Mouse (Mus musculus): Measurements from ENCODE around the gene Mief2.
A peak's percentile ranks its signal among the peaks of the same experiment; 100 is the strongest.

The Mief2 gene

DNA sequence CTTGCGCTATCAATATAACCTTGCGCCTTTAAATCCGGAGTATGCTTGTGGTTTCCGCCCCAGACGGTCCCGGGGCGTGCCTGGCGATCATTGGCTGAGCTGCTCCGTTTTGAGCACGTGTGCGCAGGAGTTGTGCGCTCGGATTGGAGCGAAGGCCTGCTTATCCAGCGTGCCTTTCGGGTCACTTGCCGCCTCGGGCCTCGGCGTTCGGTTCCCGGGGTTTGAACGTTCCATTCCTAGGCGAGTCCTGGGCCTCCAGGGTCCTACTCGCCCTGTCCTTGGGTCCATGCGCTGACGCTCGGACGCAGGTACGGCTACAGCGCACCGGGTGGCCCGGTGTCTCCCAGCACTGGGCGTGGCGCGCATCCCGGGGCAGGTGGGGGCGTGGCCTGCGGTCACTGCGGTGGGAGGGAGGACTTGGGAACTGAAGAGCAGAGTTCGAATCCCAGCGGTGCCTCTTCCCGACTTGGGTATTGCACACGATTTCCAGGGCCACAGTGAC is at the start of gene Mief2:
Gene Mief2, plus strand, starts transcription at position 139 of the 502 bp plus-strand sequence.
- DNase-seq (ENCODE audit: low spot score) = peak; percentile 96

DNA sequence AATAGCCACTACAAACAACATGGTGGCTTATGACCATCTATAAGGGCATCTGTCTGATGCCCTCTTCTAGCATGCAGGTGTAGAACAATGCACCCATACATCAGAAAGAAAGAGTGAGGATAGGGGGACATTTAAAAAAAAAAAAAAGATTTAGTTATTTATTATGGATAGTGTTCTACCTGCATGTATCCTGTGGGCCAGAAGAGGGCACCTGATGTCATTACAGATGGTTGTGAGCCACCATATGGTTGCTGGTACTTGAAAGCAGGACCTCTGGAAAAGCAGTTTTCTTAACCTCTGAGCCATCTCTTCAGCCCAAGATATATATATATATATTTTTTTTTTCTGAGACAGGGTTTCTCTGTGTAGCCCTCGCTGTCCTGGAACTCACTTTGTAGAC is 32.0 kb upstream of the Mief2 start:
- DNase-seq (ENCODE audit: low spot score) = no peak

DNA sequence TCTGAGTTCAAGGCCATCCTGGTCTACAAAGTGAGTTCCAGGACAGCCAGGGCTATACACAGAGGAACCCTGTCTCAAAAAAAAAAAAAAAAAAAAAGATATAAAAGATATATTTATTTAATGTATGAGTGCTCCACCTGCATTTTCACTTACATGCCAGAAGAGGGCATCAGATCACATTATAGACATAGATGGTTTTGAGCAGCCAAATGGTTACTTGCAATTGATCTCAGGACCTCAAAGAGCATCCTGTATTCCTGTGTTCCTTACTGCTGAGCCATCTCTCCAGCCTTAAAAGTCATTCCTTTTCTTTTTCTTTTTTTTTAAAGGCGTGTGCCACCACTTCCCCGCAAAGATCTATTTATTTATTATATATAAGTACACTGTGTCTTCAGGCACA is 30.6 kb upstream of the Mief2 start:
- DNase-seq (ENCODE audit: low spot score) = peak; percentile 34

DNA sequence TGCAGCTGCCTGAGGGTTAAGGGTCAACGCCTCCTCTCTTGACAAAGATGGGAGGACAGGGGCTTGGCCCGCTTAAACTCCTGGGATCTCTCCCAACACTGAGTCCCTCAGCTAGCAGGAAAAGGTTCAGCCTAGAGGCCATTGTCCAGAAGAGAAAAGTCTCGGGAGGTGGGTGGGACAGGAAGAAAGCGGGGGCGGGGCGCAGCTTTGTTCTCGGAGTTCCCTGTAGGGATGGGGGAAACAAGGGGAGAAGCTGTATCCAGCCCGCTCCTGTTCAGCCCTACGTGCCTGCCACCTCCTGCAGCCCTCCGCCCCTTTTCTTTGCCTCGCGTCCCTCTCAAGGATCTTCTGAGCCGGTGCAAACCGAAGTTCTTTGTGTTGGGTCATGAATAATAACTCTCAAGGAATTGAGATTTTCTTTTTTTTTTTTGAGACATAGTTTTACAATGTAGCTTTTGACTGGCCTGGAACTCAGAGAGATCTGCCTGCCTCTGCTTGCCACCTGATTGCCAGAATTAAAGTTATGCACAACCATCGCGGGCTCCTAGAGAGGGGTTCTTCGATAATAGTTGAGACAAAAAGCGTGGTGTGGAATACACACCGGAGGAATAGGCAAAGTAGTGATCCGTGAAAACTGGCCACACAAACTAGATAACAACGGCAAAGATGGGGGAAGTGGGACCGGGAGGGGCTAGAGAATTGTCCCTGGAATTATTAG is 29.2 kb upstream of the Mief2 start:
- peak; percentile 55 for DNase-seq (ENCODE audit: low spot score)

DNA sequence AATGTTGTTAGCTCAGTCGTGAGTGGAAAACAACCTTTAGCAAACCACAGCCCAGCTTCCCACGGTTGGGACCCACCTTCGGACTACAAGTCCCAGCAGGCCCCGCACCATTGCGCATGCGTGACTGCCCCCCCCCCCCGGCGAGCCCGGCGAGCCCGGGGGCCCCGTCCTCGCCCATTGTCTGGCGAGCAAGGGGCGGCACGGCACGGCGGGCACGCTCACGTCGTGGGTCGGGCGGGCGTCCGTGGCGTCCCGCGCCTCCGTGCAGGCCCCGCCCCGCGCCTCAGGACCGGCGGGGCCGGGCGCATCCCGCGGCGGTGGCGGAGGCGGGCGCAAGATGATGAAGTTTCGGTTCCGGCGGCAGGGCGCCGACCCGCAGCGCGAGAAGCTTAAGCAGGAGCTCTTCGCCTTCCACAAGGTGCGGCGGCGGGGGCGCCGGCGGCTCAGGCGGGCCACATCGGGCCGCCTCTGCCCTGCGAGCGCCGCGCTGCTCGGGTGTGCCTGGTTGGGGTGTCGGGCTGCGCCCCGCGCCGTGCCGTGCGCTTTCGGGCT is 28.6 kb upstream of the Mief2 start, which contains the start of gene Llgl1:
Gene Llgl1, plus strand, starts transcription at position 200 of the 552 bp plus-strand sequence.
- DNase-seq (ENCODE audit: low spot score) = peak; percentile 87

DNA sequence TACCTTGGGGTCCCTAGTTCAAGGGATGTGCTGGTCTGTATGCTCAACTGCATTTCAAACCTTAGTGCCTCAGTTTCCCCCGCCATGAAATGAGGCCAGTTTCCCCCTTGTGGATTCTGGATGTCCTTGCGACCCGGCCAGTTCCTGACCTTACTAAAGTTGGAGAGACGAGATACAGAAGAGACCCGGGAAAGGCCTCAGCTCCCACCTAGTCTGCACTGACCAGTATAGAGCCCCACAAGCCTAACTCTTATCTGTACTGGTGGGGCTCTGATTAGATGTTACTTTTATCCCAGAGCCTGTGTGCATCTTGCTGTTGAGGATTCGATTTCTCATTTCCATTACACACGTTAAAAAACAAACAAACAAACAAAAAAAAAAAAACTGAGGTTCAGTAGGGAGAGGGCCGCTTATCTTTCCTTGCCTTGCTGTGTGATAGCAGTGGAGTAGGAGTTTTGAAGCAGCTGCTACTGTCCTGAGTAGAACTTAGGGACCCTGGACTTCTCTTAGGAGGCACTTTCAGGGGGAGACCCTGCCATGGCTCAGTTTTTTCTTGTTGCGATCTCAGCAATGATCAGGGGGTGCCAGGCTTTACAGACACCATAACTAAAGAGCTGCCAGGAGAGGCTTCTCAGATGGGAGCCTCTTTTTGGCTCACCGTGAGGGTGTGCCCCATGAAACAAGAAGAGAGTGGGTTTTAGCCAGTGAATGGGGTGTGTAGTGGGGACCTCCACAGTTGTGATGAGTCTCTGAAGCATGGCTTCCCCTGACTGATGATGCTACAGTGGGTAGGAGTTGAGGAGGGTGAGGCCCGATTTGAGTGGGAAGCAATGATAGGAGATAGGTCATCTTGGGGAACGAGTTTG is 27.6 kb upstream of the Mief2 start:
- DNase-seq (ENCODE audit: low spot score) = no peak

DNA sequence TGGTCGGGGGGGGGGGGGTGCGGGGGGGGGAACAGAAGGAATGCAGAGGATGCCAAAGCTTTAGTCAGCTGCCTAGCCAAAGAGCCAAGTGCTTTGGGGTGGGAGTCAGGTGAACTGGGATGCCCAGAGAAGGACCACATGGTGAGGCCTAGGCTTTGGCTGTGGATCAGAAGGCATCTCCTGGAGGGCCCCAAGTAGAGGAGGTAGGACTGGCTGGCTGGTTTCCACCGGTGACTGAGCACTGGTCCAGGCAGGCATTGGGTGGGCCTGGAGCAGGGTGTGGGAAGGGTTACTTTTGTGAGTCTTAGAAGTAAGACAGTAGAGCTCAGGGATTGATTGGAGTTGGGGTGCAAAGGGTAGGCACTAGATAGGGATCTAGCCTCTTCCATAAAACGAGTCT is 26.6 kb upstream of the Mief2 start:
- no peak for DNase-seq (ENCODE audit: low spot score)

DNA sequence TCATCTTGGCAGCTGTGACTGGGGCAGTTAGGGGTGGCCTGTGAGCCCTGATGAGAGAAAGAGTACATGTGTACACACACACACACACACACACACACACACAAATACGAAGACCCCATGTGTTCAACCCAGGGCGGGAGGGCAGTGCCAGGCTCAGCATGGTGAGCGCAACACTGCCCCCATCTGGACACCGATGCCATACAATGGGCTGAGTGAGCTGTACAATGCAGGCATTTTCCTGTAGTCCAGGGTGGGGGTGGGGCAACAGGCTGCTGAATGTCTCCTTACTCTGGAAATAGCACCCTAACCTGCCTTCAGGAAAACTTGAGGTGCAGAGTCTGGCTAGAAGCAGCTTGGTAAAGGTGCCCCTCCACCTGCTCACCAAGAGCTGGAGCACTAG is 25.1 kb upstream of the Mief2 start:
- DNase-seq (ENCODE audit: low spot score) = peak; percentile 53

DNA sequence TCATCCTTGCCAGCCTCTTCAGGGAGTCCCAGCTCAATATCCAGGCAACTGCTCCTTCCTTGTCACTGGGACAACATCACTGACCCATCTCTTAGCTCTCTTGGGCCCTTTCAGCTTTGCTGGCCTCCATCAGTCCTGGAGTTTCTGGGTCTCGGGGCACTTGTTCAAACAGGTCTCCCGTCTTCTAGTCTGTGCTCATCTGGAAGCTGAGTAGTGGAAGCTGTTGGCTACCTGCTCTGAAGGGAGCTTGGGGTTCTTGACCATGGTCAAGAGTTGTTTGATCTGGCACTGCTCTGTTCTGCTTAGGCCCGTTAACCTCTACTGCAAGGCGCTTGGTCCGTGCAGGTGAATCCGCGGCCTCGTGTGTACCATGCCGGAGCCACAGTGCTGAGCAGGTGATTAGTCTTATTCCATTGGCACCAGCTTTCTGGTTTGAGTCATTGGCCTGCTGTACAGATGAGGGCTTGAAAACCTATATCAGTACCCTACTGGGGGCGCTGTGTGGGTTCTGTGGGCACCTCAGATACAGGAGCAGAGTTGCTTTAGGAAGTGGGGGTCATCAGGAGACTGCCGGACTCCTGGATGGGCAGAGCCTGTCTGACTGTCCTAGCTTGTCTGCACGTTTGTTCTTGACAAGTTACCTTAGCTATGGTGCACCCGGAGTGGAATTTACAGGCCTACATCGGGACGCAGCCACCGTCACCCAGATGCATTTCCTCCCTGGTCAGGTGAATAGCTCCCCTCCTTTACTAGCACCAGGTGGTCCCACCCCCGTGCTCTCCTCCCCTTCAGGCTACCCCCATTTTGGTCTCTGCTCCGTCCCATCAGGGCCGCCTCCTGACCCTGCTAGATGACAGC is 23.9 kb upstream of the Mief2 start:
- no peak for DNase-seq (ENCODE audit: low spot score)

DNA sequence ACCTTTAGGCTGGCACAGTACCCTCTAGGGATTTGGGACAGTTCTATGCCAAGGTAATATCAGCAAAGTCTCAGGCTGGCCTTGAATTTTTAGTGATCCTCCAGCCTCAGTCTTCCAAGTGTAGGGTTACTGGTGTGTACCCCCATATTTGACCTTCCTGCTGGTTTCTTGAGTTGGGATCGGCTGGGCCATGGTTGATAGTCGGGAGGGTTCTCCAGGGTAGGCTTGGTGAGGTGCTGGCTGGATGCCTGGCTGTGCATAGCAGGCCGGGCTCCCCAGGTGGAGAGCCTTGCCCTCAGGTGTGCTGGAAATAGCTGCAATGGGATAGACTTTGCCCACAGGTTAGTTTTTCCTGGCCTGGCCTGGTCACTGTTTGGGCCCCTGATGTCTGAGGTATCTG is 22.9 kb upstream of the Mief2 start:
- no peak for DNase-seq (ENCODE audit: low spot score)

DNA sequence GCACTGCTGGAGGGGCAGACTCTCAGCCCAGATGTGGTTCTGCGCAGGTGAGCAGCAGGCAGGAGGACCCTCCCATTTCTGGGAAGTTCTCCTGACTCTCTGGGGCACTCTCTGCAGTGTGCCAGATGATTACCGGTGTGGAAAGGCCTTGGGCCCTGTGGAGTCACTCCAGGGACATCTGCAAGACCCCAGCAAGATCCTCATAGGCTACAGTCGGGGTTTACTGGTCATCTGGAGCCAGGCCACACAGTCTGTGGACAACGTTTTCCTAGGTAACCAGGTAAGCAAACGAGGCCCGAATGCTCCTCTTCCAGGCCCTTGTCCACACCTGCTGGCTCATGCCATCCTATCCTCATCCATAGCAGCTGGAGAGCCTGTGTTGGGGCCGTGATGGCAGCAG is 22.1 kb upstream of the Mief2 start:
- no peak for DNase-seq (ENCODE audit: low spot score)

DNA sequence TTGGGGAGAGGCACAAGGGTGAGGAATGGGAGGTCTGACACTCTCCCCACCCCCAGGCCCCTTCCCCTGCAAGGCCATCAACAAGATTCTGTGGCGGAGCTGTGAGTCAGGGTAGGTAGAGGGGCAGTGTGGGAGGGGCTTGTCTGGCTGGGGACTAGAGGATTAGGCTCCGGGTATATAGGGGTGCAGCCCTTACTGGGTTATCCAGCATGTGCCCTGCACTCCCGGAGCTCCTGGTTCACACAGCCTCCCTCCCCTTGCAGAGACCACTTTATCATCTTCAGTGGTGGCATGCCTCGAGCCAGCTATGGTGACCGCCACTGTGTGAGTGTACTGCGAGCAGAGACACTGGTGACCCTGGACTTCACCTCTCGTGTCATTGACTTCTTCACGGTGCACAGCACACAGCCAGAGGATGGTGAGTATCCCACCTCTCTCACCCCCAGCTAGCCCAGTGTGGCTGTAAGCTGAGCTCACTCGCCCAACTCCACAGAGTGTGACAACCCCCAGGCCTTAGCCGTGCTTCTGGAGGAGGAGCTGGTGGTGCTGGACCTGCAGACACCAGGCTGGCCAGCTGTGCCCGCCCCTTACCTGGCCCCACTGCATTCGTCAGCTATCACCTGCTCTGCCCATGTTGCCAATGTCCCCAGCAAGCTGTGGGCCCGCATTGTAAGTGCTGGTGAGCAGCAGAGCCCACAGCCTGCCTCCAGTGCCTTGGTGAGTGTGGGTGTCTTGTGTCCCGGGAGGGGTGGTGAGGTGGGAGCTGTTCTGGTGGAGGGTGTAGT is 21.3 kb upstream of the Mief2 start:
- no peak for DNase-seq (ENCODE audit: low spot score)

DNA sequence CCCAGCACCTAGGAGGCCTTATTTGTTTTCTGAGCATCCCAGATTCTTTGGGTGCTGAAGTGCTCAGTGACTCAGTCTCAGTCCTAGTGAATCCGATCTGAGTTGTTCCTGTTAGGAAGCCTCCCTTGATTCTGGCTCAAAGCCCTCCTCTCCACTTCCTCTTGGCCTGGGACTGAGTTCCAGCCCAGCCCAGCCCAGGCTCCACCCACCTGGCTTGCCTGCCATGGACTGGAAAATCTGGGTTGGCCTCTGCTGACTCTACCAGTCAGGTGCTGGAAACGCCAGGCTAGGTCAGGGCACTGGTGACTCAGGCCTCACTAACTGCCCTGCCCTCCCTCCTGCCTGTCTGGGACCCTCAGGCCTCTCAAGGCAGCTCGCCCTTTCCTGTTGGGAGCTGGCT is 20.5 kb upstream of the Mief2 start:
- peak; percentile 93 for DNase-seq (ENCODE audit: low spot score)

DNA sequence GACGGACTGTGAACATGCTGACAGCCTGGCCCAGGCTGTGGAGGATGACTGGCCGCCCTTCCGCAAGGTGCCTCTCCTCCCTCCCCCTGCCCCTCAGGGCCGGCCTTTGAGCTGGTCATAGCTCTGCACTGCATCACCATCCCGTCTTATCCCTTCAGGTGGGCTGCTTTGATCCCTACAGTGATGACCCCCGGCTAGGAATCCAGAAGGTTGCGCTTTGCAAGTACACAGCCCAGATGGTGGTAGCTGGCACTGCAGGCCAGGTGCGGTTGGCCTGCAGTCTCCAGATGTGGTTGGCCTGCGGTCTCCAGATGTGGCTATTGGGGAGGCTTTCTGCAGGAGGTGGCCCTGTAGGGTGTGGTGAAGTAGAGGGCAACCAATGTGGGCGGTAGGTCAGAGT is 19.6 kb upstream of the Mief2 start:
- no peak for DNase-seq (ENCODE audit: low spot score)

DNA sequence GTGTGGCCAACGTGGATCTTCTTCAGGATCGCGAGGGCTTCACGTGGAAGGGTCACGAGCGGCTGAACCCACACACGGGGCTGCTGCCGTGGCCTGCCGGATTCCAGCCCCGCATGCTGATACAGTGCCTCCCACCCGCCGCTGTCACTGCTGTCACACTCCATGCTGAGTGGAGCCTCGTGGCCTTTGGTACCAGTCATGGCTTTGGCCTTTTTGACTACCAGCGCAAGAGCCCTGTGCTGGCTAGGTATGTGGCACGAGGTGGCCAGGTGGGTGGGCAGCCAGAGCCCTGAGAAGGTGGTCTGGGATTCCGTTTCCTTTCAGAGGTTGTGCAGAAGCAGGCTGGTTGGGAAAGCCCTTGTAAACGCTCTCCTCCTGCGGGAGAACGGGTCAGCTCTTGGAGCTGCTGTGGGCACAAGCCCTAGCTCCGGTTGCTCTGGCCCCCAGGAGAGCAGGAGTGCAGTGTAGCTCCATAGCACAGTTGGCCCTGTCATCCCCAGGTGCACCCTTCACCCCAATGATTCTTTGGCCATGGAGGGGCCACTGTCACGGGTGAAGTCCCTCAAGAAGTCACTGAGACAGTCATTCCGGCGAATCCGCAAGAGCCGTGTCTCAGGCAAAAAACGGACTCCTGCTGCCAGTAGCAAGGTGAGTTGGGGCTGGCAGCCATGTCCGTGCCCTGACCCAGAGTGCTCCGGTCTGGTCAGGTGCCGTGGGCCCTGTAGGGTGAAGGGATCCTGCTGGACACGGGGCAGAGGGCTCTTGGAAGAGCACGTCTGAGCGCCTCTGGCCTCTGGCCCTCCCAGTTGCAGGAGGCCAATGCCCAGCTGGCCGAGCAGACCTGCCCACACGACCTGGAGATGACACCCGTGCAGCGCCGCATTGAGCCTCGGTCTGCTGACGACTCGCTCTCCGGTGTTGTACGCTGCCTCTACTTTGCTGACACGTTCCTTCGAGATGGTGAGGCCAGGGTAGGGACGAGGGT is 18.4 kb upstream of the Mief2 start:
- DNase-seq (ENCODE audit: low spot score) = no peak

DNA sequence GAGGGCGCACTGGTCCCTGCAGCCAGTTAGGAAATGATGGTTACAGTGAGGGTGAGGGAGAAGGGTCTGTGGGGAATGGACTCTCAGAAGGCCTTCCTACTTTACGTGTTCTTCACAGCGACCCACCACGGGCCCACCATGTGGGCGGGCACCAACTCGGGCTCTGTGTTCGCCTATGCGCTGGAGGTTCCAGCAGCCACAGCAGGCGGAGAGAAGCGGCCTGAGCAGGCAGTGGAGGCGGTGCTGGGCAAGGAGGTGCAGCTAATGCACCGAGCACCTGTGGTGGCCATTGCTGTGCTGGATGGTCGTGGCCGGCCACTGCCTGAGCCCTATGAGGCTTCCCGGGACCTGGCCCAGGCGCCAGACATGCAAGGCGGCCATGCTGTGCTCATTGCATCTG is 17.0 kb upstream of the Mief2 start:
- DNase-seq (ENCODE audit: low spot score) = no peak

DNA sequence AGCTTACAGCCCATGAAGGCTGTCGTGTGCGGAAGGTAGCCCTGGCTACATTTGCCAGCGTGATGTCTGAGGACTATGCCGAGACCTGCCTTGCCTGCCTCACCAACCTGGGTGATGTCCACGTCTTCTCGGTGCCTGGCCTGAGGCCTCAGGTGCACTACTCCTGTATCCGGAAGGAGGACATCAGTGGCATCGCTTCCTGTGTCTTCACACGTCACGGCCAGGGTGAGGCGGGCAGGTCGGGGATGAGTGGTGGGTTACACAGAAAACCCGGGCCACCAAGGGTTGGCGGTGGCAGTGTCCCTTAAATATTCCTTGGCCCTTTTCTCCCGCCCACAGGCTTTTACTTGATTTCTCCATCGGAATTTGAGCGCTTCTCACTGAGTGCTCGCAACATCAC is 16.2 kb upstream of the Mief2 start:
- DNase-seq (ENCODE audit: low spot score) = no peak

DNA sequence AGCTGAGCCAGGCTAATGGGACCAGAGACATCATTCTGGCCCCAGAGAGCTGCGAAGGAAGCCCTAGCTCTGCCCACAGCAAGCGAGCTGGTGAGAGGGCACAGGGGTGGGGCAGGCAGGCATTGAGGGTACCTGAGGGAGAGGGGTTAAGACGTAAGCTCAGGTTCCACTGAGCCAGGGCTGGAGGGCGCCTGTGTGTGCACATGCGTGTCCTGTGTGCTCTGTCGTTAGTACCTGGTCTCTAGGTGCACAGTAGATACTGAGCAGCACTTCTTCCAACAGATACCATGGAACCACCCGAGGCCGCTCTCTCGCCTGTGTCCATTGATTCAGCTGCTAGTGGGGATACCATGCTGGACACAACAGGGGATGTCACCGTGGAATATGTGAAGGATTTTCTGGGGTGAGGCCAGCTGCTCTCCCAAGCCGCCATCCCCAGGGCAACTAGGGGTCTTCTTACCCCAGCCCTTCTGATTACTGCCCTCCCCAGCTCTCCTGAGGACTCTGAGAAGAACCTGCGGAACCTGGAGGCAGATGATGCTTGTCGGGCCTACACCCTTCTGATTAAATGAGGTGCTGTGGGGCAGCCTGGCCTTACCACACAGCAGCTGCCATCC is 15.5 kb upstream of the Mief2 start:
- no peak for DNase-seq (ENCODE audit: low spot score)

DNA sequence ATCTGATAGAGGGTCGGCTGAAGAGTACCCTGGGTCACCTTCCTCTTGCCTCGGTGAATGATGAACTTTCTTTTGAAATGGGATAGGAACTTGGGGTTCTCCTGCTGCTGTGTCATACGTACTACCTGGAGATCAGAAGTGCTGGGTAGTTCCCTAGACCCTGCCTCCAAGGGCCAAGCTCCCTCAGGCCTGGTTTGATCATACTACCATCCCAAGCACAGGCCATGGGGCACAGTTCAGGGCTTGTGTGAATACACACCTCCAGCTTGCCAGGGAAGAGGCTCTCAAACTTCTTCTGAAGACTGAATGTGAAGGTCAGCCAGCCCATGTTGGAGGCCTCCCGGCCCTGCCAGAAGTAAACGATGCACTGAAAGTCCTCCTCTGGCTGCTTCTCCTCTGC is 12.4 kb upstream of the Mief2 start:
- DNase-seq (ENCODE audit: low spot score) = no peak
